Mouse (Mus musculus): ENCODE data around the gene Carmil3. TPM values are rescaled to one million over a fixed set of nuclear protein-coding genes. Genes with fewer than 3 reads are reported as not detected.

Gene Carmil3
- total RNA-seq, 1 experiment = 0.58 TPM

- in situ Hi-C loops (cut with MboI; ENCODE audit: low sequenced_read_pairs in 2 of 2, unreplicated experiment in 2 of 2) = no loop called here
- Histone ChIP-seq H3K27ac (ENCODE audit: insufficient read depth, low read depth, low read length, poor library complexity, severe bottlenecking) (peak overlapping the region; percentile 71; the same call in 1 of the 2 replicates), H3K4me3 (ENCODE audit: insufficient read depth in 1 of 2, low read depth in 1 of 2, low read length in 2 of 2, poor library complexity in 1 of 2, severe bottlenecking in 1 of 2) (no peak overlapping the region), H3K4me1 (ENCODE audit: control insufficient read depth in 2 of 2, insufficient read depth in 2 of 2, low read length in 2 of 2, poor library complexity in 1 of 2) (peaks cover 8 to 18% of the 10 kb centered on the region in 2 experiments), H3K36me3 (ENCODE audit: control insufficient read depth, insufficient read depth, low read length, poor library complexity, severe bottlenecking) (peaks cover 16% of the 10 kb centered on the region; the same call in 1 of the 2 replicates), H3K9me3 (ENCODE audit: control insufficient read depth, insufficient read depth, low read depth, low read length) (no peaks in the 10 kb centered on the region), H3K9ac (ENCODE audit: insufficient read depth, low read depth, low read length, poor library complexity, severe bottlenecking) (peak overlapping the region; percentile 30; the same call in 1 of the 2 replicates)
- TF ChIP-seq ZNF384 (IDR thresholded peaks at IDR 0.05; ENCODE audit: low read depth, low read length) = no peak
- TF ChIP-seq HCFC1 (IDR thresholded peaks at IDR 0.05; ENCODE audit: borderline replicate concordance, insufficient read depth, low read length) = no peak
- no peak for TF ChIP-seq ZC3H11A (IDR thresholded peaks at IDR 0.05; ENCODE audit: borderline replicate concordance, low read depth, low read length)
- no peak for TF ChIP-seq MAFK (IDR thresholded peaks at IDR 0.05; ENCODE audit: insufficient read depth, low read depth, low read length)
- no peak for TF ChIP-seq CHD2 (IDR thresholded peaks at IDR 0.05; ENCODE audit: low read depth, low read length)
- DNase-seq (ENCODE audit: low read depth, low spot score) = no peak
Observed at GRCm38 (mm10) chr14:55551794-55552193, 61.3 kb downstream of the Carmil3 start.

DNA sequence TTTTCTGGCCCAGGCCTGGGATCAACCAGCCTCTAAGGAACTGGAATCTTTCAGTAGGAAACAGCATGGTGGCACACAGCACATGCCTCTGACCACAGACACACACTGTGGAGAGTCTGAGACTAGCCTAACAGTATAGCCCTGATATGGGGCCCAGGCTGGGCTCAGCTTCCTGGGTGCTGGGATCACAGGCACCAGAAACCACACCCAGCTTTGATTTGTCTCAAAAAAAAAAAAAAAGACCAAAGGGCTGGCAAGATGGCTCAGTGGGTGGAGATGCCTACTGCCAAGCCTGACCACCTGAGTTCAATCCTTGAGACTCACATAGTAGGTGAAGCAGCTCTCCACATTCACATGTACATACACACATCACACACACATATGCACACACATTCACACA, 64.2 kb downstream of the Carmil3 start:
- no peak for DNase-seq (ENCODE audit: low read depth, low spot score)
- Histone ChIP-seq H3K4me3 (ENCODE audit: insufficient read depth in 1 of 2, low read depth in 1 of 2, low read length in 2 of 2, poor library complexity in 1 of 2, severe bottlenecking in 1 of 2) (no peak overlapping the region), H3K4me1 (ENCODE audit: control insufficient read depth in 2 of 2, insufficient read depth in 2 of 2, low read length in 2 of 2, poor library complexity in 1 of 2) (peaks cover 8 to 11% of the 10 kb centered on the region in 2 experiments), H3K9me3 (ENCODE audit: control insufficient read depth, insufficient read depth, low read depth, low read length) (no peaks in the 10 kb centered on the region), H3K27ac (ENCODE audit: insufficient read depth, low read depth, low read length, poor library complexity, severe bottlenecking) (no peak overlapping the region), H3K9ac (ENCODE audit: insufficient read depth, low read depth, low read length, poor library complexity, severe bottlenecking) (no peak overlapping the region), H3K36me3 (ENCODE audit: control insufficient read depth, insufficient read depth, low read length, poor library complexity, severe bottlenecking) (no peaks in the 10 kb centered on the region)
- in situ Hi-C loops (cut with MboI; ENCODE audit: low sequenced_read_pairs in 2 of 2, unreplicated experiment in 2 of 2) = no loop called here
- 0 out of 2 replicates have a peak, but pooled peaks have one; percentile 22 for TF ChIP-seq ZNF384 (IDR thresholded peaks at IDR 0.05; ENCODE audit: low read depth, low read length)
- no peak for TF ChIP-seq HCFC1 (IDR thresholded peaks at IDR 0.05; ENCODE audit: borderline replicate concordance, insufficient read depth, low read length)
- no peak for TF ChIP-seq MAFK (IDR thresholded peaks at IDR 0.05; ENCODE audit: insufficient read depth, low read depth, low read length)
- TF ChIP-seq ZC3H11A (IDR thresholded peaks at IDR 0.05; ENCODE audit: borderline replicate concordance, low read depth, low read length) = no peak
- TF ChIP-seq CHD2 (IDR thresholded peaks at IDR 0.05; ENCODE audit: low read depth, low read length) = no peak

DNA sequence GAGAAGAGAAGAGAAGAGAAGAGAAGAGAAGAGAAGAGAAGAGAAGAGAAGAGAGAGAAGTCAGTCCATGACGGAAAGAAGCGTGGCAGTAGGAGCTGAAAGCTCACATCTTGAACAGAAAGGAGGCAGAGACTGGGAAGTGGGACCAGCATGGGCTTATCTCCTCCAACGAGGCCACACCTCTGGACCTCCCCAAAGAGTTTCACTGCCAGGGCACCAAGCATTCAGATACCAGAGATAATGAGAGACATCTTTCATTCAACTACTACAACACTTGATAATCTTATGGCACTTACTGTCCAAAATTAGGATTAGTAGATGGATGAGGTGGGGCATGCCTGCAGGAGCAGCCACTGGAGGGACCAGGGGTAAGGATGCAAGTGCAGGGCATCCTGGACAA, 65.3 kb downstream of the Carmil3 start:
- in situ Hi-C loops (cut with MboI; ENCODE audit: low sequenced_read_pairs in 2 of 2, unreplicated experiment in 2 of 2) = no loop called here
- H3K9me3 ChIP-seq (ENCODE audit: control insufficient read depth, insufficient read depth, low read depth, low read length) = no peaks in the 10 kb centered on the region
- H3K4me1 ChIP-seq (ENCODE audit: control insufficient read depth in 2 of 2, insufficient read depth in 2 of 2, low read length in 2 of 2, poor library complexity in 1 of 2) = peaks cover 4 to 11% of the 10 kb centered on the region in 2 experiments; a peak in 3 of 4 replicates
- no peak for DNase-seq (ENCODE audit: low read depth, low spot score)
- TF ChIP-seq MAFK (IDR thresholded peaks at IDR 0.05; ENCODE audit: insufficient read depth, low read depth, low read length) (no peak), ZC3H11A (IDR thresholded peaks at IDR 0.05; ENCODE audit: borderline replicate concordance, low read depth, low read length) (no peak), HCFC1 (IDR thresholded peaks at IDR 0.05; ENCODE audit: borderline replicate concordance, insufficient read depth, low read length) (no peak), ZNF384 (IDR thresholded peaks at IDR 0.05; ENCODE audit: low read depth, low read length) (no peak), CHD2 (IDR thresholded peaks at IDR 0.05; ENCODE audit: low read depth, low read length) (no peak)
- H3K4me3 ChIP-seq (ENCODE audit: insufficient read depth in 1 of 2, low read depth in 1 of 2, low read length in 2 of 2, poor library complexity in 1 of 2, severe bottlenecking in 1 of 2) = no peak overlapping the region
- H3K27ac ChIP-seq (ENCODE audit: insufficient read depth, low read depth, low read length, poor library complexity, severe bottlenecking) = no peak overlapping the region
- H3K9ac ChIP-seq (ENCODE audit: insufficient read depth, low read depth, low read length, poor library complexity, severe bottlenecking) = no peak overlapping the region
- no peaks in the 10 kb centered on the region for H3K36me3 ChIP-seq (ENCODE audit: control insufficient read depth, insufficient read depth, low read length, poor library complexity, severe bottlenecking)

DNA sequence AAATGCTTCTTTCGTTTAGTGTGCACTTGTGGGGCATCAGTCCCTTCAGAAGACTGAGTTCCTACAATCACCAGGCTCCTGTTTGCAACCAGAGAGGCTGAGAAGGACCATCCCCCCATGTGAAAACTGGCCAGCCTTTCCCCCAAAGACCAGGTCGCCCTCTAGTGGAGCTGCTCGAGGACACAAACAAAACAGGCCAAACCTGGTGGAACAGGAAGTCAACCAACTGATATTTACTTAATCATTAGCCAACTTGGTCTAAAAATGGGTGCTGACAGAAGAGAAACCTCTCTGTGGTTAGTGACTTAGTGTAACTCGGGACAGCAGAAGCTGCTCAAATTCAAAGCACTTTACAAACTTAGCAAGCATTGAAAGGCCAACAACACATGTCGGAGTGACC, 66.6 kb downstream of the Carmil3 start:
- DNase-seq (ENCODE audit: low read depth, low spot score) = no peak
- no peak overlapping the region for H3K4me3 ChIP-seq (ENCODE audit: insufficient read depth in 1 of 2, low read depth in 1 of 2, low read length in 2 of 2, poor library complexity in 1 of 2, severe bottlenecking in 1 of 2)
- H3K9ac ChIP-seq (ENCODE audit: insufficient read depth, low read depth, low read length, poor library complexity, severe bottlenecking) = no peak overlapping the region
- peaks cover 0 to 13% of the 10 kb centered on the region in 2 experiments; a peak in 2 of 4 replicates for H3K4me1 ChIP-seq (ENCODE audit: control insufficient read depth in 2 of 2, insufficient read depth in 2 of 2, low read length in 2 of 2, poor library complexity in 1 of 2)
- no peak overlapping the region for H3K27ac ChIP-seq (ENCODE audit: insufficient read depth, low read depth, low read length, poor library complexity, severe bottlenecking)
- peak; percentile 27; the same call in 1 of the 2 replicates for TF ChIP-seq ZC3H11A (IDR thresholded peaks at IDR 0.05; ENCODE audit: borderline replicate concordance, low read depth, low read length)
- TF ChIP-seq ZNF384 (IDR thresholded peaks at IDR 0.05; ENCODE audit: low read depth, low read length) = no peak
- in situ Hi-C loops (cut with MboI; ENCODE audit: low sequenced_read_pairs in 2 of 2, unreplicated experiment in 2 of 2) = no loop called here
- no peaks in the 10 kb centered on the region for H3K9me3 ChIP-seq (ENCODE audit: control insufficient read depth, insufficient read depth, low read depth, low read length)
- H3K36me3 ChIP-seq (ENCODE audit: control insufficient read depth, insufficient read depth, low read length, poor library complexity, severe bottlenecking) = peaks cover 2% of the 10 kb centered on the region; the same call in 1 of the 2 replicates

DNA sequence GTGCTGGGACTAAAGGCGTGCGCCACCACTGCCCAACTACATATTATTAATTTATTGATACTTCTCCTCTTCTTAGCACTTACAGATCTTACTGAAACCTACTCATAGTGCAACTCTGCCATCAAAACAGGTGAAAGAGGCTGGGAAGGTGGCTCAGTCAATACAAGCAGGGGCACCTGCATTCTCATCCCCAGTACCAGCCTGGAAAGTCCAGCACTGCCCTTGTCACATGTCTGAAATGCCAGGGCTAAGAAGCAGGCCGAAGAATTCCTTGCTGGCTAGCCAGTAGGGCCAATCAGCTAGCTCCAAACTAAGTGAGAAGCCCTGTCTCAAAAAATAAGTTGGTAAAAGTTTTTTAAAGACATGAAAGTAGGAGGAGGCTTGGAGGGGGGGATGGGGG, 67.1 kb downstream of the Carmil3 start:
- Histone ChIP-seq H3K4me1 (ENCODE audit: control insufficient read depth in 2 of 2, insufficient read depth in 2 of 2, low read length in 2 of 2, poor library complexity in 1 of 2) (peaks cover 0 to 12% of the 10 kb centered on the region in 2 experiments; a peak in 2 of 4 replicates), H3K9me3 (ENCODE audit: control insufficient read depth, insufficient read depth, low read depth, low read length) (no peaks in the 10 kb centered on the region), H3K4me3 (ENCODE audit: insufficient read depth in 1 of 2, low read depth in 1 of 2, low read length in 2 of 2, poor library complexity in 1 of 2, severe bottlenecking in 1 of 2) (no peak overlapping the region), H3K36me3 (ENCODE audit: control insufficient read depth, insufficient read depth, low read length, poor library complexity, severe bottlenecking) (peaks cover 2% of the 10 kb centered on the region; the same call in 1 of the 2 replicates), H3K27ac (ENCODE audit: insufficient read depth, low read depth, low read length, poor library complexity, severe bottlenecking) (no peak overlapping the region), H3K9ac (ENCODE audit: insufficient read depth, low read depth, low read length, poor library complexity, severe bottlenecking) (no peak overlapping the region)
- in situ Hi-C loops (cut with MboI; ENCODE audit: low sequenced_read_pairs in 2 of 2, unreplicated experiment in 2 of 2) = no loop called here
- no peak for TF ChIP-seq MAFK (IDR thresholded peaks at IDR 0.05; ENCODE audit: insufficient read depth, low read depth, low read length)
- no peak for TF ChIP-seq HCFC1 (IDR thresholded peaks at IDR 0.05; ENCODE audit: borderline replicate concordance, insufficient read depth, low read length)
- no peak for TF ChIP-seq ZNF384 (IDR thresholded peaks at IDR 0.05; ENCODE audit: low read depth, low read length)
- no peak for DNase-seq (ENCODE audit: low read depth, low spot score)

Other genes starting within 250 kb of the Carmil3 start
- 14.6 and 14.9 TPM in 2 replicates for gene Dhrs4, start 11.9 kb upstream of the Carmil3 start, total RNA-seq (2012; rRNA removed)
- gene Cpne6, start 19.8 kb downstream of the Carmil3 start, total RNA-seq (2012; rRNA removed) = 0.21 TPM in 1 of 2 replicates, not detected in the other
- not detected in 2 replicates for gene Nrl, start 34.3 kb downstream of the Carmil3 start, total RNA-seq (2012; rRNA removed)
- 28.5 and 108 TPM in 2 replicates for gene Pck2, start 49.6 kb downstream of the Carmil3 start, total RNA-seq (2012; rRNA removed)
- gene Dcaf11, start 69.4 kb downstream of the Carmil3 start, total RNA-seq (2012; rRNA removed) = 17.5 and 28.8 TPM in 2 replicates
- not detected in 2 replicates for gene A730061H03Rik, start 69.8 kb downstream of the Carmil3 start, total RNA-seq (2012; rRNA removed)
- gene Fitm1, start 85.0 kb downstream of the Carmil3 start, total RNA-seq (2012; rRNA removed) = 0.71 and 1.6 TPM in 2 replicates
- gene Psme1, start 87.5 kb downstream of the Carmil3 start, total RNA-seq (2012; rRNA removed) = 32.8 and 59.5 TPM in 2 replicates
- 4.9 and 9.2 TPM in 2 replicates for gene Emc9, start 94.7 kb downstream of the Carmil3 start, total RNA-seq (2012; rRNA removed)
- gene Psme2, start 100.5 kb downstream of the Carmil3 start, total RNA-seq (2012; rRNA removed) = 44.0 and 74.3 TPM in 2 replicates
- 13.1 and 33.7 TPM in 2 replicates for gene Rnf31, start 101.1 kb downstream of the Carmil3 start, total RNA-seq (2012; rRNA removed)
- 5.8 and 17.5 TPM in 2 replicates for gene Irf9, start 112.9 kb downstream of the Carmil3 start, total RNA-seq (2012; rRNA removed)
- gene Rec8, start 127.4 kb downstream of the Carmil3 start, total RNA-seq (2012; rRNA removed) = 5.8 and 11.8 TPM in 2 replicates
- 62.9 and 111 TPM in 2 replicates for gene Ipo4, start 145.3 kb downstream of the Carmil3 start, total RNA-seq (2012; rRNA removed)
- not detected in 2 replicates for gene Gm49378, start 147.2 kb downstream of the Carmil3 start, total RNA-seq (2012; rRNA removed)
- gene Tm9sf1, start 153.2 kb downstream of the Carmil3 start, total RNA-seq (2012; rRNA removed) = 41.1 and 76.1 TPM in 2 replicates
- not detected in 2 replicates for gene Tssk4, start 159.5 kb downstream of the Carmil3 start, total RNA-seq (2012; rRNA removed)
- gene Mdp1, start 169.9 kb downstream of the Carmil3 start, total RNA-seq (2012; rRNA removed) = 13.0 and 16.5 TPM in 2 replicates
- gene Gmpr2, start 181.3 kb downstream of the Carmil3 start, total RNA-seq (2012; rRNA removed) = 15.3 and 18.2 TPM in 2 replicates
- 187 and 253 TPM in 2 replicates for gene Nedd8, start 181.5 kb downstream of the Carmil3 start, total RNA-seq (2012; rRNA removed)
- gene Tinf2, start 191.2 kb downstream of the Carmil3 start, total RNA-seq (2012; rRNA removed) = 26.1 and 60.9 TPM in 2 replicates
- 13.4 and 31.6 TPM in 2 replicates for gene Tgm1, start 223.3 kb downstream of the Carmil3 start, total RNA-seq (2012; rRNA removed)
- 34.0 and 95.5 TPM in 2 replicates for gene Rabggta, start 231.6 kb downstream of the Carmil3 start, total RNA-seq (2012; rRNA removed)

Measured in ES-E14 (cell line).